Mouse (Mus musculus) heart, postnatal 10 days (tissue): ENCODE measurements at regions not wholly inside any gene's neighbourhood (a gene's known extent, or its start where the extent isn't known, plus 50 kb on each side); places are given as distances from the start of the nearest gene placed in this dataset.
"Not testable (repeated sequence)": the region's sequence is repeated elsewhere in the genome, so short reads cannot be mapped to it uniquely, and the experiment has no call there.

Experiments used
- DNase-seq, 2 experiments: peaks; one replicate each; pipeline ENCODE4 v3.0.0; 2021
- intact Hi-C: fragments of 180-260 bp; cut with DNase I; formaldehyde crosslinking; loops from one replicate; pipeline ENCODE4 v1.15.1; 2025

DNA sequence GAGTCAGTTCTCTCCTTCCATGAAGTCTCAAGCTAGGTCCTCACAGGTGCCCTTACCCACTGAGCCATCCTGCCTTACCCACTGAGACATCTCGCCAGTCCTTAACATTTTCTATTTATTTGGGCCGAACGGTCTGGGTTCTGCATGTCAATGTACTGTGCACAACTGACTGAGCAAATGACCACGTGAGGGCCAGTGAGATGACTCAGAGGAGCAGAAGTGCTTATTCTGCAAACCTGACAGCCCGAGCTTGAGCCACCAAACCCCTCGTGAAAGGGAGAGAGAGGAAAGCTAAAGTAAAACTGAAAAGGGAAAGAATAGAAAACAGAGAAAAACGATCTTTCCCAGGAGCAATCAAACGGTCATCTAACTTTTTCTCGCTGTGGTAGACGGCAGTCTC lies 52.2 kb upstream of the Nmd3 start:
- intact Hi-C loops = no loop called here
- no peak for DNase-seq

- intact Hi-C loops = no loop called here
- DNase-seq = no peak
These were observed 54.0 kb upstream of the Nmd3 start for GRCm38 (mm10) chr3:69667820-69668219.

DNA sequence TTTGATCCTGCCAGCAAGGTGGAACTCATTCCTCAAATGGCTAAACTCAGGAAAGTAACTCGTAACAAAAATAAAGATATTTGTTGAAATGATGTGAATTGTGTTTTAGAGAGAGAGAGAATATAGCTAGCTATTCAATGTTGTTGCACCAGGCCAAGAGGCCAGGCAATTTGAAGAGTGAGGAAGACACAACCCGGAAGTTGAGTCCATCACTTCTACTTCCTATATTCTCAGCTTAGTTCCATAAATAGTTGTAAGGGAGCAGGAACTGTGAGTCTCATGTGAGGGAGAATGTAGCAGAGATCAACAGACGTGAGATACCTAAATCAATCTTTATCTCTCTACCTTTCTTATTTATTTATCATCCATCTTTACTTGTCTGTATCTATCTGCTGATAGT lies 54.4 kb upstream of the Nmd3 start:
- intact Hi-C loops = no loop called here
- no peak for DNase-seq

DNA sequence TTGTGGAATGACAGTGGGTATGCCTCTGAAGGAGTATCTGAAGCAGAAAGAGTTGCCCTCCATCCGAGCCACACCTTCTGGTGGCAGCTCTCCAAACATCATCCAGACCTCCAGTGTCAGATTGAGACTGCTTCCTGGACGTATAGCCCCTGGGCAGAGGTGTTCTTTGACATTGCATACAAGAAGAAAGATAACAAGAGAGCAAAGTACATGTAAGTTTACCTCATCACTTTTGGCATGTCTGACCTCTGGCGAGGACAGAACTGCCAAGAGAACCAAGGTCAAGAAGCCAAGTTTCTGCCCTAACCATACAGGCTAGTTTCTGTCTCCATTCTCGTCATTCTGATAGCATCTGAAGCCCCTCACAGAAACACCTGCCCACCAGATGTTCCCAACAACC lies 57.5 kb upstream of the Nmd3 start:
- DNase-seq = no peak
- intact Hi-C loops = no loop called here

DNA sequence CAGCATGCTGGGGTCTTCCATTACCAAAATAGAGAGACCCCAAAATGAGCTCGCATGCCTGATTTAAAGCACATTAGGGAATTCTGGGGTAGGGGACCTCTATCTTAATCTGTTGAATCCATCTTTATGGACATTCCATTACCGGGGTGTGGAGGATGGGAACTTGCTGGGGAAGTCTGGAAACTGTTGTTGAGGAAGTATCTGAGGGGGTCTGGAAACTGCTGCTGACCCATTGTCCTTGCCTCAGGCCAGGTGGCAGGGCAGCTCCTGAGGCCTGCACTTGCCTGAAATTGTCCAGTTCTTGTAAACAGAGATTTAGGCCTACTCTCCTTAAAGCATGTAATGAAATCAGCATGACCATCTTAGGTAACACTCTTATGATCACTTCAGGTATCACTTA lies 59.4 kb upstream of the B3galnt1 start:
- no peak for DNase-seq
- intact Hi-C loops = no loop called here

DNA sequence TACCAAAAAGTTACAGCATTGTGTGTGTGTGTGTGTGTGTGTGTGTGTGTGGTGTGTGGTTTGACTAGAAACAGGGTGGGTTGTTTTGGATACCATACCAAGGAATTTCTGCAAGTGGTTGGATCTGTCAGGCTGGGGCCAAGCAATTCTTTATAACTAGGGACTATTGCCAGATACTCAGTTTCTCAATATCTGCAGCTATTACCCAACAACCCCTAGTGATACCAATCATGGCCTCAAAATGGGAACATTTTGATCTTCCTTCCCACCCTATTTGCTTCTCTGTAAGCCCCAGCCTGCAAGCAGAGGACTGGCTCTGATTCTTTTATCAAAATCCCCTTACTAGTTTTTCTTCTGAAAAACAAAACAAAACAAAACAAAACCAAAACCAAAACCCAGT lies 58.8 kb upstream of the B3galnt1 start:
- intact Hi-C loops = no loop called here
- no peak for DNase-seq

- DNase-seq, intact Hi-C loops: not testable (repeated sequence)
These were observed 56.9 kb upstream of the B3galnt1 start for GRCm38 (mm10) chr3:69655651-69656050.

GRCm38 (mm10) chr3:69655001-69655400 lies 56.2 kb upstream of the B3galnt1 start:
- intact Hi-C loops = no loop called here
- peak; percentile 32 to 33 for DNase-seq

DNA sequence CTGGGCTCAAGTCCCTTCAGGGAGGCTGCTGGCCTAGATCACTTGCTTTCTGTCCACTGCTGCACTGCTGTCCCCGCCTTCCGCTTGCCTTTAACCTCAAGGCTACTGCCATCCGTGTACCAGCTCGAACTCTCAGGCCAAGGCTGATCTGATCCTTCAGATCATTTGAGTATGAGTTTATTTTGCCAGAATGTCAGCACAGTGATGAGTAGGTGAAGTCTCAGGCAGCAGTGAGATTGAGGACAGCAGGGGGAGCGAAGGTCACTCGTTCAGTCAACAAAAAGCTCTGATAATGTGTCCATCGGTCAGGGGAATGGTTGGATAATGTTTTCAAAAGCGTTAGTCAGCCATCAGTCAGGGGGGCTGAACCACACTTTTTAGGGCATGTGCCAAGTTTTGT lies 54.6 kb upstream of the B3galnt1 start:
- intact Hi-C loops = not testable (repeated sequence)

GRCm38 (mm10) chr3:69649561-69649960 lies 50.8 kb upstream of the B3galnt1 start:
- intact Hi-C loops = no loop called here
- no peak for DNase-seq

More for the DNA sequence above, 54.6 kb upstream of the B3galnt1 start:
- DNase-seq = not testable (repeated sequence)
